Mouse (Mus musculus) stomach, postnatal 0 days (tissue): ENCODE data around the gene Ak8. TPM values are rescaled to one million over a fixed set of nuclear protein-coding genes. Genes with fewer than 3 reads are reported as not detected.

ENCODE experiments used
- ATAC-seq: fragments of 200-750 bp; cut with Nextera tagmentation; 2 replicates; pipeline ENCODE4 v1.8.0; 2017; ENCODE audit not compliant: low FRiP score, low TSS enrichment
- DNase-seq: peaks from one replicate; pipeline ENCODE4 v3.0.0-alpha.2; 2016; ENCODE audit warnings: low spot score
- H3K27ac ChIP-seq: fragments of 300-500 bp; sonication (generic); replicated peaks from 2 replicates; pipeline ENCODE4 v1.5.1; 2014; ENCODE audit warnings: mild to moderate bottlenecking, control low read depth
- H3K27me3 ChIP-seq: fragments of 300-500 bp; sonication (generic); 2 replicates; pipeline ENCODE4 v1.6.1; 2014; ENCODE audit warnings: low read length; ENCODE audit not compliant: control insufficient read depth, insufficient read depth
- H3K36me3 ChIP-seq: fragments of 300-500 bp; sonication (generic); 2 replicates; pipeline ENCODE4 v1.6.1; 2014; ENCODE audit warnings: low read length, mixed read lengths; ENCODE audit not compliant: control insufficient read depth, insufficient read depth
- H3K4me1 ChIP-seq: fragments of 300-500 bp; sonication (generic); replicated peaks from 2 replicates; pipeline ENCODE4 v1.6.1; 2014; ENCODE audit warnings: antibody characterized with exemption; ENCODE audit not compliant: control insufficient read depth, insufficient read depth
- H3K4me2 ChIP-seq: fragments of 300-500 bp; sonication (generic); replicated peaks from 2 replicates; pipeline ENCODE4 v1.6.1; 2014; ENCODE audit warnings: low read depth, mild to moderate bottlenecking, control low read depth, moderate library complexity
- H3K4me3 ChIP-seq: fragments of 300-500 bp; sonication (generic); 2 replicates; pipeline ENCODE4 v1.5.1; 2014; ENCODE audit warnings: low read depth, low read length, control low read depth
- H3K9ac ChIP-seq: fragments of 300-500 bp; sonication (generic); 2 replicates; pipeline ENCODE4 v1.6.1; 2014; ENCODE audit warnings: mild to moderate bottlenecking, low read length, control low read depth, mixed read lengths
- H3K9me3 ChIP-seq: fragments of 300-500 bp; sonication (generic); 2 replicates; pipeline ENCODE4 v1.6.1; 2016; ENCODE audit warnings: low read length; ENCODE audit not compliant: control insufficient read depth
- CTCF ChIP-seq: IDR thresholded peaks from 2 replicates; pipeline ENCODE4 v1.5.1; 2016; ENCODE audit warnings: antibody characterized with exemption, low read depth, mild to moderate bottlenecking, moderate library complexity
- EP300 ChIP-seq: optimal IDR thresholded peaks from 2 replicates; pipeline ENCODE3; 2016; ENCODE audit warnings: antibody characterized with exemption
- WGBS: fragments of 180-500 bp; shearing (Covaris S2); extraction: QIAGEN DNeasy Blood & Tissue Kit; methylation state at CpG from one replicate; pipeline ENCODE4 v1.1.7; 2014; 5-methylcytosine and 5-hydroxymethylcytosine counted together
- polyA plus RNA-seq: library from polyadenylated mRNA; unstranded; fragments of >200 nt; fragmentation: Nextera tagmentation; extraction: Ambion mirVana; gene quantifications from 2 replicates; pipeline ENCODE4 v1.2.1, GENCODE M21; 2015

The Ak8 gene
- 0.29 and 0.40 TPM in 2 replicates for polyA plus RNA-seq

DNA sequence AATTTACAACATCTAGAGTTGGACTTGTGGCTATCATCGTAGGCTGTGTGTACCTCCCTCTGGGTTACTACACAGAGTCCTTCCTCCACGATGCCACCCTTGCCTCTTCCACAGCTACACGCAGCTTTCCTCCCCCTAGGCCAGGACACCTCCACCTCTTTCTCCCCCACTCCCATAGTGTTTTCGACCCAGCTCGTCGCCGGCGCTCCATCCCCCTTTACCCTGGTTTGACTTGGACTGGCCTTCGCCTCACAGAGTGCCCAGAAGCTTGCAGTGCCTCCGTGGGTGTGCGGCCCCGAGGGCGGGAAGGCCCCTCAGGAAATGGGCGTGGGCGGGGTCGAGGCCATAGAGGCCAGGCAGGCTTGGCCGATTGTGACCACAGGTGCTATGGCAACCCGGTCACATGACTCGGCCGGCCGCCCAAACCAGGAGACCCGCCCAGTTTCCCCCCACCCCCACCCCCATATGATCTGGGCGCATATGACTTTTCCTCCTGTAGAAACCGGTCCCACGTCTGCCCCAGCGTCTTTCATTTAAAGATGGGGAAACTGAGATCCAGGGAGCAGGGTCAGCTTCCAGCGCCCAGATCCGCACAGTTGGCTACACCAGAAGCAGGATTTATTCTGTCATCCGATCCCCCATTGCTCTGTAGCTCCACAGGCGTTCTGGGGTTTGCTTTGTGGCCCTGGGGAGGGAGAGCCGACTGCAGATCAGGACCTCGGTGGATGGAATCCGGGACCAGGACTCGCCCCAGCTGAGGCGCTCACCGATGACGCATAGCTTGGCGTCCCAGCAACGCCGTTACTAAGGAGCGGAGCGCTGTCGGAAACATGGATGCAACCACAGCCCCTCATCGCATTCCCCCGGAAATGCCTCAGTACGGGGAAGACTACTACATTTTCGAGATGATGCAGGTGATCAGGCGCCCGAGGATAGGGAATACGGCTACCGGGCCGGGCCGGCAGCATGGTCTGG, at the start of gene Ak8, which contains the start of gene Spaca9:
Gene Ak8 (plus strand): TSS at position 804 of the 975 bp plus-strand sequence.
Gene Spaca9 (minus strand): TSS at position 367 of the 975 bp plus-strand sequence.
- H3K4me1 ChIP-seq = 0 out of 2 replicates have a peak, but pooled peaks cover 5% of the 10 kb centered on the region
- 1% methylated on average over 53 of the region's 53 CpGs for WGBS
- H3K9me3 ChIP-seq = no peaks in the 10 kb centered on the region
- H3K27me3 ChIP-seq = no peaks in the 10 kb centered on the region
- H3K4me3 ChIP-seq = peak within 1 kb of the TSS; percentile 63
- ATAC-seq = peak; percentile 87
- 0 out of 2 replicates have a peak within 1 kb of the TSS, but pooled peaks have one; percentile 53 for H3K27ac ChIP-seq
- H3K36me3 ChIP-seq = no peaks in the 10 kb centered on the region
- DNase-seq = peak; percentile 86
- H3K9ac ChIP-seq = peak within 1 kb of the TSS; percentile 60
- peak within 1 kb of the TSS; percentile 95 for H3K4me2 ChIP-seq
- TF ChIP-seq CTCF (no peak), EP300 (no peak)

DNA sequence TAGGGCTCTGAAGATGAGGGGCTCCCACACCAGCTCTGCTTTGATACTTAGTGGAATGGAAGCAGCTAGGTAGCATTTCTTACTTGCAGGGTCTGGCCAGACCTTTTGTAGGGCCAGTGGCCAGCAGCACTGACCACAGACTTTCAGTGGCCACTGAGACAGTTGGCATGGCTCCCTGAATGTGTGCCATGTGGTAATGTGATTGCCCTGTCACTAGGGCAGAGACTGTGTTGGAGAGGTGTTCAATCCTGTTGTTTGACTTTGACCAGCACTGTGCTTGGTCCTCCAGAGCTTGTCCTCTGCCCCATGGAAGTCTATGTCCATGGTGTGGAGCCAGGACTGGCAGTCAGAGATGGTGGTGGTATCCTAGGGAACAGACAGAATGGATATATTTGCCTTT, 49.4 kb upstream of the Ak8 start:
- H3K4me2 ChIP-seq = no peak overlapping the region
- H3K9ac ChIP-seq = no peak overlapping the region
- TF ChIP-seq EP300 (no peak), CTCF (no peak)
- no peaks in the 10 kb centered on the region for H3K9me3 ChIP-seq
- no peaks in the 10 kb centered on the region for H3K4me1 ChIP-seq
- H3K4me3 ChIP-seq = no peak overlapping the region
- H3K27ac ChIP-seq = no peak overlapping the region
- no peaks in the 10 kb centered on the region for H3K27me3 ChIP-seq
- DNase-seq (no peak), ATAC-seq (no peak)
- H3K36me3 ChIP-seq = no peaks in the 10 kb centered on the region; the same call in 1 of the 2 replicates

DNA sequence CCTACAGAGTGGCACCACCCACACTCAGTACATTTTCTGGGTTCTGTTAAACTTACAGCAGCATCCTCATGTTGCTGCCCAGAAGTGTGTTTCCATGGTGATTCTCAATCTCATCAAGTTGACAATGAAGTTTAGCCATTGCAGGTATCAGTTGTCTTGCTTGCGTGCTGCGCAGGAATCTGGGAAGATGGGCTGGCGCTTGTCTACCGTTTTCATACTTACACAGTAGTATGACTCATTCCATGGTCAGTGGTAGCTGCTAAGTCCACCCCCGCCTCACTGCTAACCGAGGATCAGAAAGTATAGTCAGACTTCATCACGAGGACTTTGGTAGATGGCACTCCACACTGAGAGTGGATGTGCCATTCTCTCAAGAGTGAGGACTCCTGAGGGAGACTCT, 46.6 kb upstream of the Ak8 start:
- no peak overlapping the region for H3K4me3 ChIP-seq
- no peak overlapping the region for H3K27ac ChIP-seq
- H3K27me3 ChIP-seq = no peaks in the 10 kb centered on the region
- H3K9ac ChIP-seq = no peak overlapping the region
- no peak overlapping the region for H3K4me2 ChIP-seq
- no peaks in the 10 kb centered on the region for H3K9me3 ChIP-seq
- WGBS = 92% methylated on average over 7 of the region's 7 CpGs
- no peak for ATAC-seq
- H3K36me3 ChIP-seq = no peaks in the 10 kb centered on the region; the same call in 1 of the 2 replicates
- no peak for TF ChIP-seq EP300
- no peak for TF ChIP-seq CTCF
- no peaks in the 10 kb centered on the region for H3K4me1 ChIP-seq
- DNase-seq = no peak

DNA sequence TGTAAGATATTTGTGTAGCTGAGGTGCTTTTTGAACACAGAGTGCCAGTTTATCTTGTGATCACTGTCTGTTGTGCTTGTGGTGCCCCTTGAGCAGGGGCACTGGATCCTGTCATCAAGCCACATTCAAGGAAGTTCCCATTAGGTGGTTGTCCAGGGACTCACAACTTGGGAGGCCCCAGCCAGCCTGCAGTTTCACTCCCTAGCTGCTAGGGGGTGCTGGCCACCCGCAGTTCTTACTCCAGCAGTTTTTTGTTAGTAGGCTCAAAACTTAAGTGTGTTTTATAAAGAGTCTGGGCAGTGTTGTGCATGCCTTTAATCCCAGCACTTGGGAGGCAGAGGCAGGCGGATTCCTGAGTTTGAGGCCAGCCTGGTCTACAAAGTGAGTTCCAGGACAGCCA, 45.7 kb upstream of the Ak8 start:
- no peak overlapping the region for H3K4me3 ChIP-seq
- WGBS = 62% methylated on average over 2 of the region's 2 CpGs
- H3K4me2 ChIP-seq = no peak overlapping the region
- no peak overlapping the region for H3K9ac ChIP-seq
- no peaks in the 10 kb centered on the region for H3K9me3 ChIP-seq
- TF ChIP-seq EP300 (no peak), CTCF (peak; percentile 71)
- H3K27ac ChIP-seq = no peak overlapping the region
- 0 out of 2 replicates have a peak, but pooled peaks have one; percentile 40 for ATAC-seq
- H3K36me3 ChIP-seq = no peaks in the 10 kb centered on the region; the same call in 1 of the 2 replicates
- H3K4me1 ChIP-seq = no peaks in the 10 kb centered on the region
- DNase-seq = peak; percentile 65
- no peaks in the 10 kb centered on the region for H3K27me3 ChIP-seq

DNA sequence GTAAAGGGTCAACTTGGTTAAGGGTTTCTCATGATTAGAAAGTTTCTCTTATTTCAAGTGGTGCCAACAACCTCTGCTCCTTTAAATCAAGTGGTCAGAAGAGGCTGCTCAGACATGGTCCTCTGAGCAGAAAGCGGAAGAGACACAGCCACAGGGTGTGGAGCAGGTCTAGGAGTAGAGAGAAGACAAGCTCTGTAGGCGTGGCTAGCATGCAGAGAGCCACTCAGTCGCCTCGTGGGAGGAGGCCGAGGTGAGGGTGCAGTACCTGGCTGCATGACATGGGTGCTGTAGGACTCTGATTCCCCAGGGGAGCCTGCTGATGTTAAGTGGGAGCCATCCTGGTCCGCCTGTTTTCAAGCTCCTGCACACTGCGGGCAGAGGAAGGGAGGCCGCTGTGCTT, 43.7 kb upstream of the Ak8 start:
- H3K9me3 ChIP-seq = no peaks in the 10 kb centered on the region
- WGBS = 80% methylated on average over 8 of the region's 8 CpGs
- no peak overlapping the region for H3K4me3 ChIP-seq
- DNase-seq (no peak), ATAC-seq (no peak)
- H3K9ac ChIP-seq = no peak overlapping the region
- no peak overlapping the region for H3K4me2 ChIP-seq
- no peak for TF ChIP-seq CTCF
- TF ChIP-seq EP300 = no peak
- peaks cover 7% of the 10 kb centered on the region; the same call in 1 of the 2 replicates for H3K36me3 ChIP-seq
- H3K27ac ChIP-seq = no peak overlapping the region
- H3K4me1 ChIP-seq = no peaks in the 10 kb centered on the region
- no peaks in the 10 kb centered on the region for H3K27me3 ChIP-seq

DNA sequence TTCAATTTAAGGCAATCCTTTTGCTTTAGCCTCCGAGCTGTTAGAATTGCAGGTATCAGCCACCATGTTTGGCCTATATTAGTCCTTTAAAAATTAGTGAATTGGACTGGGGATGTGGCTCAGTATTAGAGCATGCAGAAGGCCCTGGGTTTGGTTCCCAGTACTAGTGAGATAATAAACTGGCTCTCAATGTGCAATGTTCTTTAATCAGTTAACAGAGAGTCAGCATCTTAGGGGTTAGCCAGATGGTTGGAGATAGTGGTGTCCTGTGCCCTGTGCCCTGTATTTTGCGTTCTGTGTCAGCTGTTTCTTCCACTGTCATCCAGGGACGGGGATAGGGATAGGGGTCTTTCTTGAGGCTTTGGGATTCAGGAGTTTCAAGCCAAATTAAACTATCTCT, 37.1 kb upstream of the Ak8 start:
- WGBS = 93% methylated on average over 3 of the region's 3 CpGs
- Histone ChIP-seq H3K4me1 (no peaks in the 10 kb centered on the region), H3K27ac (no peak overlapping the region), H3K9ac (no peak overlapping the region), H3K27me3 (no peaks in the 10 kb centered on the region), H3K4me2 (no peak overlapping the region), H3K36me3 (peaks cover 21% of the 10 kb centered on the region), H3K9me3 (no peaks in the 10 kb centered on the region), H3K4me3 (no peak overlapping the region)
- ATAC-seq (no peak), DNase-seq (no peak)
- no peak for TF ChIP-seq CTCF
- no peak for TF ChIP-seq EP300
